Mouse (Mus musculus) c-Kit-positive CD71-positive TER-119-negative erythroid progenitor cells, embryonic 14.5 days (primary cell): Measurements from ENCODE around the gene Ifi27.
"Not testable (repeated sequence)": the region's sequence is repeated elsewhere in the genome, so short reads cannot be mapped to it uniquely, and the experiment has no call there.

Experiments used
- DNase-seq: peaks from one replicate; pipeline ENCODE4 v3.0.0-alpha.2; 2013; ENCODE audit warnings: low read depth

Gene Ifi27

DNA sequence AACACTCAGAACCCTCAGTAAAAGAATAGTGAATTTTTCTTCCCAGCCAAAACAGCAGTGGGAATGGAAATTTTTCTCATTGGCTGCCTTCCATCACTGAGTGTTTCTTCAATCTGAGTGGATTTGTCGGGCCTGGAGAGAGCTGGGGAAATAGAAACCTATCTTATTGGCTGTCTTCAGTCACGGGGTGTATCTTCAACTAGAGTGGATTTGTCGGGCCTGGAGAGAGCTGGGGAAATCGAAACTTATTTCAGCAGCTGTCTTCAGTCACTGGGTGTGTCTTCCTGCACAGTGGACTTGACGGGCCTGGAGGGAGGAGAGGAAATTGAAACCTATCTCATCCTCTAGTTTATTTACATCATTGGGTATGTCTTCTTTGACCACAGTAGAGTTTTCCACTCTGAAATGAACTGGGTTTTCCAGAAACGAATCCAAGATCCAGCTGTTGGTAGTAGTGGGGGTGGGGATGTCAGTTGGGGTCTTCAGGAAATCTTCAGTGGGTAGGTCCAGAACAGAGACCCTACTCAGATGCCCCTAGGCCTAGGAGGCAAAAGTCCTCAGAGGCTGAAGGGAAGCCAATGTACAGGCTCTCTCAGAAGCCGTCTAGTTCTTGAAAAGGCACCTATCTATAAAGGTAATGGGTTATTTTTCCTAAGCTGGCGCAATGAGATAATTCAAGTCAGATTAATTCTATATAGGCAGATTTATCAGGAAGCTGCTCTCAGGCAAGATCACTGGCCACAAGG, at the start of gene Ifi27:
Gene Ifi27, plus strand, starts transcription at position 226 of the 746 bp plus-strand sequence.
- DNase-seq = peak; percentile 17

DNA sequence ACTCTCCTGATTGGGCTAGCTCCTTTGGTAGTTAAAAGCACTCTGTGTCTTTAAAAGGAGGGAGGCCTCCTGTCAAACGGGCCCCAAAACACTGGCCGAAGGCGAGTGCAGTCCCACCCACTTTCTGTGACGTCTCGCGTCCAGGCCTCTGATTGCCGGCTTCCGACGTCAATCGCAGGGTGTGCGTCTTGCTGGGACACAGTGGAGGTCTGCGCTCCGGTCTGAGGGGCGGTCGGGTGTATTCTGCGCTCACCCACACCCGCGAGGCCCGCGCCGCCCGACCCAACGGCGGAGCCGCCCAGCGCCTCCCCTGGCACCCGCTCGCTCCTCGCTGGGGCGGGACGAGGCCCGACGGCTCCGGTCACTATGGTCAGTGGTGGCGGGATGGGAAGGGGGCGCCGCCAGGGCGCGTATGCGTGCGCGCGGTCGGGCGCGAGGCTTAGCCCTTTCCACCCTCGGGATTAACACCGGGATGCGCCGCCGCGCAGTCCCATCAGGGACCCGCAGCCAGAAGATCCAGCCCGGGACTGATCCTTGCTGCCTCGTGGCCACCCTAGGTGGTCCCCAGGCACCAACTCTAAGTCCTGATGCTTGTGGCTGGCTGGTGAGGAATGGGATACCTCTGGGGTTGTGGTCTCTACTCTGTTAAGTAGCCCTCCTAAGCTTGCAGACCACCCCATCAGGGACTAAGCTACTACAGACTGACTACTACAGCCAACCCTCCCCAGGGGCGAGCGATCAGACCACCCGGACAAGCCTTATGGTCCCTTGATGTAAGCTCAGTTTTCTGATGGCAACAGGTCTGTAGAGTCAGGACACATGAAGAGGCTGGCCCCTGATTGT, 45.3 kb upstream of the Ifi27 start, which contains the start of gene Otub2:
Gene Otub2, plus strand, starts transcription at position 178 of the 843 bp plus-strand sequence.
- peak; percentile 91 for DNase-seq

DNA sequence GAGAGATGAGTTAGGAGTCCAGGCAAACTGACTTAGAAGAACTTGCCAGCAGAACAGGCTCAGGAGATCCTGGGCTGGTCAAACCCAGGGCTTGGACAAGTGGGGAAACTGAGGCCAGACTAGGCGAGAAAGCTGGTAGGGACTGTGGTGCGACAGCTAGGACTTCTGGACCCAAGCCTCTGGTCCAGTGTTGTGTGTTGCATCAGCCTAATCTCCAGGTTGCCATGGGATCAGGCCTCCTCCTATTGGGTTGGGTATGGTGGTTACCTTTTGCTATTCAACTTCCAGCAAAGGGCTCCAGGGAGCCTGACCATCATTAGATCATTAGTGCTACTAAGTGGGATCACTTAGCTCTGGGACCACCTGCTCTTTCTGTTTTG, 44.7 kb upstream of the Ifi27 start:
- no peak for DNase-seq

DNA sequence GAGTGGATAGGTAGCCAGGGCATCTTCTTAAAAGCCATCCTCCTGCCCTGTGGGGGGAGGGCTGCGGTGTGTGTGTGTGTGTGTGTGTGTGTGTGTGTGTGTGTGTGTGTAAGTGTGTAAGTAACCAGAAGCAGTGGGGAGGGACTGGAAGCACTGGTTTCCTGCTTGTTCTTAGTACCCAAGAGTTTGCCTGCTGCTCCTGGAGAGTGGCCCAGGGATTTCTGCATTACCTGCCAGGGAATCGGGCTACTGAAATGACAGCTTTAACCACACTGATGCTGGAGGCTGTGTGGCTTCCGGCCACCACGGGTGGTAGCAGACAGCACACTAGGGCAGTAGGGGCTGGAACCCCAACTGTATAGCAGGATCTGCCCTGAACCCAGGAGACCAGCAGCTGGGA, 44.0 kb upstream of the Ifi27 start:
- no peak for DNase-seq

DNA sequence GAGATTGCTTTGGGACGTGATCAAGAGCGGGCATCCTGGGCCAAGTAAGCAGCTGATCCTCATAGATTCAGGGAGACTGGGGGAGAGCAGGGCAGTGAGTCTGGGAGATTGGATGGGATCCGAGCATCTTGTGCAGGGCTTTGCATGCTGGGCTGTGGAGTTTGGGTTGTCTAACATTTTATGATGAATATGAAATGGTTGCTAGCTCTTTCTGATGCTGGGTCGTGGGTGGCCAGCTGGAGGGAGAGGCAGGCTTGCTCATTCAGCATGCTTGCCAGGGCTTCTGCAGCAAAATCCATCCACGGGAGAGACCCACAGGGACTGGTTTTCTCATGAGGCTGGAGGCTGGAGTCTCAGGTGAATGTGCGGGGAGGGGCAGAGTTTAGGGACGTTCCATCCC, 42.9 kb upstream of the Ifi27 start:
- no peak for DNase-seq

DNA sequence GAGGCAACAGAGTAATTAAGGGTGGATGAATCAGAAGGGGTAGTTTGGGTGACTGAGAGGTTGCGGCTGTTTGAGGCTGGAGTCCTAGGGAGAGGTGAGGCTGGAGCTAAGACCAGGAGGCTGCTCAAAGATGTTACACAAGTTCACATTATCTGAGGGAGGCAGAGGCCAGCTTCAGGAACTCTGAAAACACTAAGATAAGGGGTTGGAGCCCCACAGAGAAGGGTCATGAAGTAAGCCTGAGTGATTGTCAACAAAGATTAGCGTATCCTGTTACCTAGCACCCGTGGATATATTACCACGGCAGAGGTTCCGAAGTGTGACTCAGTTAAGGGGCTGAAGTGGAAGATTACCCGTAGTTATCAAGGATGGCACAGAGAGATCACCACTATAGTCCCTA, 40.5 kb upstream of the Ifi27 start:
- DNase-seq = peak; percentile 91

DNA sequence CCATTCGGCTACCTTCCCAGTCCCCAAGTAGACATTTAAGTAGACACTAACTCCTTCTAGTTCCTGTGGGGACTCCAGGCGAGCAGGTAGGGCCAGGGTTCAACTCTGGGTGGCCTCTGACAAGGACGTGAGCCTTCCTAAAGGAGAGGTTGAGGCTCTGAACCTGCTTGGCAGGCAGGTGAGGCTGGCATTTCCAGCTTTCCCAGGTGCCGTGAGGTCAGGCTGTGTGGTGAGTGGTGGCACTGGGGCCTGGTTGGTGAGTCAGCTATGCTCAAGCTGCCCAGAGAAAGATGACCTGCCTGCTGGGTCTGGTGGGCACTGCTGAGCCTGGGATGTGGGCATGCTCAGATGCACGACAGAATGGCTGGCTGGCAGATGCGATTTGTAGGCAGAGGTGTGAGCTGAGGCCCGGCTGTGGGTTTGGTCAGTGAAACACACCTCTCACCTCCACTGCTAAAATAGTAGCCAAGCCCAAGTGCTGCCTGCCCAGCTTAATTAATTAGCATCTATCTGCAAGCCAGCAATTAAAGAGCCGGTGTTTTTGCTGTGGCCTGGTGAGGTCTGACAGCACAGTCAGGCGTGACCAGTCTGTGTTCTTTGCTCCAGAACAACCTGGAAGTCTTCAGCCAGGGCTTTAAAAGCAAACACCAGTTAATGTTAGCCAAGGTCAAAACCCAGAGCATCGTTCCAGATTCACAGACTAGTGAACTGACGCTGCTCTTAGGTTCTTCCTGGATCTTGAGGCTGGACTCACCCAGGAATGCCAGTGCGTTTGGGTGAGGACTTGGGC, 38.3 kb upstream of the Ifi27 start:
- DNase-seq = no peak

DNA sequence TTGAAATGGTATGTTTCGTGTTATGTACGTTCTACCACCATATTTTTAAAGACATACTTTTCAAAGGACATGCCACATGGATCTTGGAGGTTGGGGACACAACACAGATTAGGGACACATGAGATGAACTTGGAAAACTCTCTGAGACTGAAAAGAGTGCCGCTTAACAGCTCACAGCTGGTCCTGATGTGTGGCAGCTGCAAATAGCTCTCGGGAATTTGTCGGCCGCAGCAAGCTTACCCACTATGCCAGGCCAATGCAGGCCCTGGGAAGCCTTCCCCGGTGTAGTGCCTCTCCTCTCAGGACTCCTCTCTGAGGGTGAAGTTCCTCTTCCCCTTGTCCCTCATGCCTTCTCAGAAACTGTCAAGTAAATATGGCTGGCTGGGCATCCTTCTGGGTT, 37.3 kb upstream of the Ifi27 start:
- DNase-seq = no peak

DNA sequence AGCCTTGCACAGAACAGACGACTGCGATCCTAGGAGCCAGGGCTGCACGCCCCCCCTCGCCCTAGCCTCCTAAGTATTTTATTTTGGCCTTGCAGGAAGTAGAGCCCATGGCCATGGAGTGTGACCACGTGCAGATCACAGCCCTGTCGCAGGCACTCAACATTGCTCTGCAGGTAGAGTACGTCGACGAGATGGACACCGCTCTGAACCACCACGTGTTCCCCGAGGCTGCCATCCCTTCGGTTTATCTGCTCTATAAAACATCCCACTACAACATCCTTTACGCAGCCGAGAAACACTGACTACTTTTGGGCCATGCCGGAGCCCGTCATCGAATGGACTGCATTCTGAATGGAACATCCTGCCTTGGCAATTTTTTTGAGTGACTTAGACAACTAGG, 29.9 kb upstream of the Ifi27 start:
- DNase-seq = no peak

DNA sequence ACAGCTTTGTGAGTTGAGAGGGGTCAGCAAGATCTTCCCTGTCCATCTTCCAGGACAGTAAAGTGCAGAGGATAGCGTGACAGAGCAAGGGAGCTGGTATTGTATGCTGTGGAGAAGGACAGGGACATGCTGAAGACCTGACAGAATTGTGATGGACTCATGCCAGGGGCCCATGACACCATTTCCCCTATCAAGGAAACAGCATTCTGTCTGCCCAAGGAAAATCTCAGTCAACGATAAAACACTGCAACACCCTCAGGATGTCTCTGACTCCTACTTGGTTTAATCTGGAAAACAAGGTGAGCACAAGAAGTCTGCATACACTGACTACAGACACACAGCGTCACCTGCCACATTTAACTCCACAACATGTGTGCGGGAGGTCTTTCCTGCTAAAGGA, 26.3 kb upstream of the Ifi27 start, which contains the start of gene 9330161L09Rik:
Gene 9330161L09Rik, minus strand, starts transcription at position 101 of the 400 bp plus-strand sequence.
- no peak for DNase-seq

DNA sequence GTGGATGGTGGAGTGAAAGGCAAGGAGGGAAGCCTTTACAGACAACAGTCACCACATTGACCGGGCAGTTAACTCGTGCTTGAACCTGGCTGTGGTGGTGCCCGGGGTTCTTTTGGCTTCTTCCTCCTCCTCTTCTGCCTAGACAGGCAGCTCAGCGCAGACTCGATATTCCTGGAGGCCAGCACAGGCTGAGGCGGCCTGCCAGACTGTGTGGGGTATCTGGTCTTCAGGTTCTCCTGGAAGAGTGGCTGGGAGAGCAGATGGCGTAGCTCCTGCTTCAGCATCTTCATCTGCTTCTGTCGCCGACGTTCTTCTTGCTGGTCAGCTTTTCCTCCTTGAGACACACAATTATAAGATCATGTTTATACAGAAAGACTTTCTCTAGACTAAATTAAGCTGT, 25.9 kb upstream of the Ifi27 start:
- DNase-seq = no peak

DNA sequence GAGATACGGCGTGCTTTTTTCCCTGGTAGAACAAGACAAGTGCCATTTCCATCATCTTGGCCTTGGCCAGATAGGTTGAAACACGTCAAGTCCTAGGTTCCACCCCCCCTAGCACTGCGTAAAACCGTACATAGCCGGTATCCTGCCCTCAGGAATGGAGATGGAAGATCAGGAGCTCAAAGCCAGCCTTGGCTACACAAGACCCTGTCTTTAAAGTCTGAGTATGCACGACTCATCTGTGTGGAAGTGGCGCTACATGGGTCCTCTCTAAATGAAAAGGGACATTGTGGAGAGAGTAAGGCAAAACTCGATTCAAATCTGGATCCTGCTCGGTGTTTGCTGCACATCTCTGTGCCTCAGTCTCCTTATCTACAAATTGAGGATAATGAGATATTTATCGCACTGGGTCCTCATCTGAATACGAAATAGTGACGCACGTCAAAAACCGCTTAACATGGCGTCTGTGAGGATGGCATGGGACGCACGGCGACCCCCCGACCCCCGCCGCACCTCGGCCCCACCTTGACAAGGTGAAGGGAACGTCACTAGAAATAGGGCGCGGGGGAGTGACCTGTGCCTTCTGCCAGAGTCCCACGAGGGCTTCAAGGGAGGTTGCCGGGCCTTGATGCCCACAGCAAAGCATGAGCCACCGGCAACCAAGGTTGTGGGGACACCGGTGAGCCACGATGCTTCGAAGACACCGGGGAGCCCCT, 8.8 kb upstream of the Ifi27 start:
- DNase-seq = peak; percentile 11

DNA sequence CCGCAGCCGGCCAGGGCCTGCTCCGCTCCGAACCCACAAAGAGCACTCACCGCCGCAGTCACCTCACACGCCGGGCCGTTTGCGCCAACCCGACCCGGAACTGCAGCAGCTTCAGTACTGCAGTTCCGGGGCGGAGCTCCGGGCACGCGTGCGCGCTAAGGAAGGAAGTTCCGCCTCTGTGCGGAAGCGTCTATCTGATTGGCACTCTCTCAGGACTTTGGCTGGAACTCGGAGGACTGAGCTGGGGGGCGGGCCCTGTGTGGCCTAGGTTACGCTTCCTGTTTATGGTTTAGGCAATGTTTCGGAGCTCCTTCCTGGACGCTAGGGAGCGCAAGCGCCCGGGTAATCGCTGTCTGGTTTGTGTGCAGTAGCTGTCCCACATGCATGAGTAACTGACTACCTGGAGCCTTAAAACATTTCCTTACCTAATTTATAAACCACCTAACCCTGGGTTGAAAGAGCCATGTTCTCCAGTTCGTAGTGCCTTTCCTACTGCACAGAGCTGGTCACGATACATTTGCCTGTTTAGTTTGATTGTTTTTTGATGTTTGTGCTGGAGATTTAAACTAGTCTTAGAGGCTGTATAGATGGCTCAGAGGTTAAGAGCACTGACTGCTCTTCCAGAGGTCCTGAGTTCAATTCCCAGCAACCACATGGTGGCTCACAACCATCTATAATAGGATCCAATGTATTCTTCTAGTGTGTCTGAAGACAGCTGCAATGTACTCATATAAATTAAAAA, 8.1 kb upstream of the Ifi27 start, which contains the start of gene Ddx24:
Gene Ddx24, minus strand, starts transcription at position 102 of the 742 bp plus-strand sequence.
- DNase-seq = peak; percentile 95

DNA sequence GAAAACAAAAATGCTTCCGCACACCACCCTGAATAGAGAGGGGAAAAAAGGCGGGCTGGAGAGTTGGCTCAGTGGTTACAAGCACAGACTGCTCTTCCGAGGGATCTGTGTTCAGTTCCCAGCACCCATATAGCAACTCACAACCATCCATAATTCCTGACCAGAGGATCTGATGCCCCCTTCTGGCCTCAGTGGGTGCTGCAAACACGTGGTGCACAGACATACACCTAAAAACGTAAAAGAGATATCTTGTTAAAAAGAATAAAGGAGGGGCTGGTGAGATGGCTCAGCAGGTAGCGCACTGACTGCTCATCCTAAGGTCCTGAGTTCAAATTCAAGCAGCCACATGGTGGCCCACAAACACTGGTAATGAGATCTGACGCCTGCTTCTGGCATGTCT, 7.3 kb upstream of the Ifi27 start:
- no peak for DNase-seq

DNA sequence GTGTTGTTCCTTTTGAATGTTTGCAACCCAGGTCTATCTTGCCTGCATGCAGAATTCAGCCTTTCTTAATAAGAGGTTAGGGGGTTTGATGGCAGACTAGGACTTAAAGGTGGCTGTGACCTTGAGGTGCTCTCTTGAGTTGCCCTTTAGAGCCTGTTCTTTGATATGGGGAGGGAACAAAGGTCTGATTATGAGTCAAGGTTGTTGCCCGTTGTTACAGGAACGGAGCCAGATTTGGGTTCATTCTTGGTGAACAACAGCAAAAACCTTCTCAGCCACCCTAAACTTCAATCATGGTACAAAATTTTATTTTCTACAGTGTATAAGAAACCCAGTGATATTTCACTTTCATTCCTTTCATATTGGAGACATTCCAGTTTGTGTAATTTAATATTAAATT, 581 bp upstream of the Ifi27 start:
- no peak for DNase-seq

DNA sequence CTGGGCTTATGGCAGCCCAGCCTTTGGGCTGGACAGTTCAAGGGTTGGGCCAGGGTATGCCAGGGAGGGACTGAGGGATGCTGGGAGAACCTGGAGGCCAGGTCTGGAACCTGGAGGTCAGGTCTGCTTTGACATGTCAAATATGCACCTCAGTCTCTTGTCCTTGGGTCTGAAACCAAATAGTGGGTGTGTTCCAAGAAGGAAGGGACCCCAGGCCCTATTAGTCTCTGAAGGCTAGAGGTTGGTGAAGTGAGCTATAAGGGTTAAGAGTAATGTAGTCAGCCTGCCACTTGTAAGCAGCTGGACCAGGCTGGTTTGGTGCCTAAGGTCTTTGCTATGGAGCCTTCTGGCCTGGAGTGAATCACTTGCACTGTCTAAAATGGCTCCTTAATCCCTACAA, 850 bp downstream of the Ifi27 start:
- DNase-seq = no peak

DNA sequence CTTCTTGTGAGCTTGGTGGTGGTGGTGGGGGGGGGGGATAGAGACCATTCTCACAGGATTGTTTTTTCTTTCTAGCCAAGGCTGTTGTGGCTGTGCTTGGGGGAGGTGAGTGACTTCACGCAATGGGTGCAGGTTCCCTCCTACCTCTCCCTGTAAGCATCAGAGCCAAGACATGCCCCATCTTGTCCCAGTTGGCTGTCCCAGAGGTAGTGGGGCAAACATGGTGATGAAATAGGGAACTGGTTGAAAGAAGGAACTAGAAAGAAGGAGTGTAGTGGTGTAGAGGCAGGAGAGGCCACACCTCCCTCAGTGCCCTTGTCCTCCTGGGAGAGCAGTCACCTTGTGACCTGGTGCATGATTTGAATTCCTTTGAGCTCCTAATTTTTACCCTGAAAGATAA, 3.6 kb downstream of the Ifi27 start:
- no peak for DNase-seq

DNA sequence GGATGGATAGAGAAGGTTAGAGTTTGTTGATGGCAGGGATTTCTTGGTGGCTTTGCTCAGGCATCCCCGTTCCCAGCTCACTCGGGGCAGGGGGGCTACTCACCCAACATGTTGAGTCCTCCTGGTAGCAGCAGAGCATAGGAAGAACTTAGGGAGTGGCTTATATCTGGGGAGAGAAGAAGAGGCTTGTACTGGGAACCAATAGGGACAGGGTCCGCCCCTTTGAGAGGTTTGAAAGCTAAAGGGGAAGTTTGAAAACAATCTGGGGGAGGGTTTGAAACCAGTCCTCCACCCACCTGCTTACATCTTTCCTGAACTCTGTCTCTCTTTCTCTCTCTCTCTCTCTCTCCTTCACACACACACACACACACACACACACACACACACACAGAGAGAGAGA, 9.5 kb downstream of the Ifi27 start, which contains the start of gene Ifi27l2a:
Gene Ifi27l2a, minus strand, starts transcription at position 157 of the 400 bp plus-strand sequence.
- DNase-seq = no peak

DNA sequence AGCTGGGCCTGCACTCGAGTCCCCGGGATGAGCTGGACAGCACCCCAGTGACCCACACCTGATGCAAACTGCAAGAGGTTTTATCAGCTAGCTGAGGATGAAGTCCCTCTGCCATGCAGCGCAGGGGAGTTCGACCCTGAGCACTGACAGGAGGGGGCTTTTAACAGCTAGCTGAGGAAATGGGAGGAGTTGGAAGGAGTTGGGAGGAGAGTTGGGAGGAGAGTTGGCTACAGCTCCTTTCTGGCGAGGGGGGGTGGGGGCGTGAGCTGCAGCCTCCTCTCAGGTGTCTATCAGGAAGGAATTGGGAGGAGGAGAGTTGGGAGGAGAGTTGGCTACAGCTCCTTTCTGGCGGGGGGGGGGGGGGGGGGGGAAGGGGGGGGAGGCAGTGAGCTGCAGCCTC, 10.2 kb downstream of the Ifi27 start:
- DNase-seq = not testable (repeated sequence)

DNA sequence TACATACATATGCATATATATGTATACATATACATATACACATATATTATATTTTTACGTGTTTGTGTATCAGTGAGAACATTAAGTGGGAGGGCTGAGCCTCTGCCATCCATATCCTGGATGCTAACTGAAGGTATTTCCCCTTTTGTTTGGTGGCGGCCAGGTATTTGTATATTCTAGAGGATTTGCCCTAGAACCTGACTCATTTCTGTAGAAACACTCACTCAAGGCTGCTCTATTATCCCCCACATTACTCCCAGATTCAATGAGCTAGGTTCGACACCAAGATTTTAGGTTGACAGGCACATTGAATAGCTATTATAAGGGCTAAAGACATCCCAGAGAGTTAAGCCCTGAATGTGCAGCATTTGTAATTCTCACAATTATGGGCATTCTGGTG, 11.0 kb downstream of the Ifi27 start:
- DNase-seq = no peak

DNA sequence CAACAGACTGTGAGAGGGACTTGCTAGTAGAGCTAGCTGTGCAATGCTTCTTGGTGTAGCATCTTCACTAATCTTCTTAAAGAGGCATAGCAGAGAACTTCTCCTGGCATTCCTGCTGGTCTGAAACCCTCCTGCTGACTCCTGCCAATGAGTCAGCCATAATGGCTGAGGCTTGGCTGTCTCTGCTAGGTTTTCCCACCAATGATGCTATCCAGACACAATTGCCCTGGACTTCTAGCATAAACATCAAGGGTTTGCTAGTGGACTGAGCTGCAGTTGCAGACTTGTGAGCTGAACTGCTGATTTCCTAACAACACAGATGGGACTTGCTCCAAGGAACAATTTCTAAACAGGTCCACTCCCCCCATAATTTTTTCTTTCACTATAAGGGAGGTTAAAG, 19.4 kb downstream of the Ifi27 start:
- no peak for DNase-seq
